Mouse (Mus musculus) limb, embryonic 14.5 days (tissue): Measurements from ENCODE around the gene Syt5. TPM values are rescaled to one million over a fixed set of nuclear protein-coding genes. Genes with fewer than 3 reads are reported as not detected.
"Not testable (repeated sequence)": the region's sequence is repeated elsewhere in the genome, so short reads cannot be mapped to it uniquely, and the experiment has no call there.

Experiments
- ATAC-seq: fragments of 200-750 bp; cut with Nextera tagmentation; 2 replicates; pipeline ENCODE4 v1.8.0; 2017; ENCODE audit warnings: low read depth, moderate number of reproducible peaks, moderate TSS enrichment; ENCODE audit not compliant: low FRiP score
- DNase-seq: peaks from one replicate; pipeline ENCODE4 v3.0.0-alpha.2; 2015; ENCODE audit warnings: low spot score
- H3K27ac ChIP-seq: fragments of 300-500 bp; sonication (generic); replicated peaks from 2 replicates; pipeline ENCODE4 v1.5.1; 2014; ENCODE audit warnings: low read depth, mild to moderate bottlenecking, low read length, moderate library complexity, mixed read lengths
- H3K27me3 ChIP-seq: fragments of 300-500 bp; sonication (generic); 2 replicates; pipeline ENCODE4 v1.6.1; 2014; ENCODE audit warnings: low read length, mixed read lengths; ENCODE audit not compliant: control insufficient read depth, insufficient read depth
- H3K36me3 ChIP-seq: fragments of 300-500 bp; sonication (generic); 2 replicates; pipeline ENCODE4 v1.6.1; 2014; ENCODE audit warnings: mild to moderate bottlenecking, low read length, moderate library complexity, mixed read lengths; ENCODE audit not compliant: control insufficient read depth, insufficient read depth
- H3K4me1 ChIP-seq: fragments of 300-500 bp; sonication (generic); 2 replicates; pipeline ENCODE4 v1.6.1; 2014; ENCODE audit warnings: antibody characterized with exemption, low read length, mixed read lengths; ENCODE audit not compliant: control insufficient read depth, insufficient read depth
- H3K4me2 ChIP-seq: fragments of 300-500 bp; sonication (generic); replicated peaks from 2 replicates; pipeline ENCODE4 v1.6.1; 2014; ENCODE audit warnings: low read depth, mild to moderate bottlenecking, low read length, moderate library complexity; ENCODE audit not compliant: severe bottlenecking
- H3K4me3 ChIP-seq: fragments of 300-500 bp; sonication (generic); replicated peaks from 2 replicates; pipeline ENCODE4 v1.5.1; 2014; ENCODE audit warnings: low read length
- H3K9ac ChIP-seq: fragments of 300-500 bp; sonication (generic); 2 replicates; pipeline ENCODE4 v1.6.1; 2014; ENCODE audit warnings: mild to moderate bottlenecking, low read depth, low read length, moderate library complexity; ENCODE audit not compliant: severe bottlenecking
- H3K9me3 ChIP-seq: fragments of 300-500 bp; sonication (generic); 2 replicates; pipeline ENCODE4 v1.6.1; 2016; ENCODE audit warnings: low read length; ENCODE audit not compliant: control insufficient read depth
- POLR2A ChIP-seq: fragments of 200-500 bp; IDR thresholded peaks from 2 replicates; pipeline ENCODE4 v1.8.0; 2012; ENCODE audit warnings: inconsistent platforms, mild to moderate bottlenecking, moderate library complexity, borderline replicate concordance; ENCODE audit not compliant: insufficient read depth, insufficient read length; ENCODE audit errors: extremely low read depth
- WGBS: fragments of 180-500 bp; shearing (Covaris S2); extraction: QIAGEN DNeasy Blood & Tissue Kit; methylation state at CpG from one replicate; pipeline ENCODE4 v1.1.7; 2014; 5-methylcytosine and 5-hydroxymethylcytosine counted together
- polyA plus RNA-seq, 2 experiments: library from polyadenylated mRNA; depleted of rRNA in 1 of 2; stranded (reverse) in 1 of 2; unstranded in 1 of 2; fragments of >200 nt; fragmentation: Nextera tagmentation in 1 of 2; extraction: Ambion mirVana in 1 of 2; gene quantifications; 2 replicates each; pipeline versions ENCODE4 v1.2.1 to v1.2.3; 2012 to 2014

Syt5 gene
- polyA plus RNA-seq, 2 experiments, result 3.4 to 3.9 TPM

DNA sequence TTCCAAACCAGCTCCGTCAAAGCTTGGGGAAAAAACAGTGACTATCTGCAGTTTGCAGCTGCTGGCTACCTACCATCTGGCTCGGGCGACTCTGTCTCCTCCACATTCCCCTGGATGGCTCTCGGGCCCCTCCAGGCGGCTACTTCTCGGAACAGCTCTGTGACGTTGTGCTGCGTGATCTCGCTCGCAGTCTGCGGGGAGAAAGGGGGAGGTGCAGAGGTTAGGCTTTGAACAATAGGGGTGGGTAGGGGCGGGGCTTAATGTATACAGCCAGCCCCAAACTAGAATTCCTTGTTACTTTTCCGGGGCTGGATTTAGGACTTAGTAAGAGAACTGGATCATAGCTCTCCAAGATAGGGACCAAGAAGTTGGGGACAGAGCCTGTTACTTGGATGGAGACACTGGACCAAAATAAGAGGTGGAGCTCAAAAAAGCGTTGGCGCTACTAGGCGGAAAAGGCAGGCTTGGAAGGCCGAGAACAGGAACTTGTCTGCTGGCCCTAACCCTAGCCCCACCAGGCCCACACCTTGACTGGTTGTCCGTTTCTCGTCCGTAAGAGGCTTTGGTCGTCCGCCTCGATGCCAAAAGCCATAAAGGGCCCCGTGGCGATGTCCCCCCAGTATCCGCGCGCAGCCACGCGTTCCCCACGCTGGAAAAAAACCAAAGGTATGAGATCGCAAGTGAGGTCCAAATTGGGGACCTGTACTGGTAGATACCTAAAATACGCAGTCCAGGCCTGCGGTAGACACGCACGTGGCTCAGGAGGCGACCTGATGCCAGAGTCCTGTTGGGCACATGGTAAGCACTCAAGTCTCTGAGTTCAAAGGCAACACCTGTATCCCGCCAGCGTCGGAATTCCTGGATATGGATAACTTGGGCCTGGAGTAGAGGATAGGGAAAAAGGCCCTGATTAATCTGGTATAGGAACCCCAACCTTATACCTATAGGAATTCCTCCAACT is 20.7 kb downstream of the Syt5 start:
- Histone ChIP-seq H3K27me3 (no peaks in the 10 kb centered on the region), H3K4me3 (peak overlapping the region; percentile 37), H3K4me1 (peaks cover 8% of the 10 kb centered on the region), H3K9me3 (no peaks in the 10 kb centered on the region), H3K36me3 (no peaks in the 10 kb centered on the region), H3K27ac (peak overlapping the region; percentile 72), H3K9ac (peak overlapping the region; percentile 56), H3K4me2 (peak overlapping the region; percentile 66)
- WGBS, result 25% methylated on average over 40 of the region's 40 CpGs
- TF ChIP-seq POLR2A, result no peak
- ATAC-seq (peak; percentile 97), DNase-seq (peak; percentile 94)

DNA sequence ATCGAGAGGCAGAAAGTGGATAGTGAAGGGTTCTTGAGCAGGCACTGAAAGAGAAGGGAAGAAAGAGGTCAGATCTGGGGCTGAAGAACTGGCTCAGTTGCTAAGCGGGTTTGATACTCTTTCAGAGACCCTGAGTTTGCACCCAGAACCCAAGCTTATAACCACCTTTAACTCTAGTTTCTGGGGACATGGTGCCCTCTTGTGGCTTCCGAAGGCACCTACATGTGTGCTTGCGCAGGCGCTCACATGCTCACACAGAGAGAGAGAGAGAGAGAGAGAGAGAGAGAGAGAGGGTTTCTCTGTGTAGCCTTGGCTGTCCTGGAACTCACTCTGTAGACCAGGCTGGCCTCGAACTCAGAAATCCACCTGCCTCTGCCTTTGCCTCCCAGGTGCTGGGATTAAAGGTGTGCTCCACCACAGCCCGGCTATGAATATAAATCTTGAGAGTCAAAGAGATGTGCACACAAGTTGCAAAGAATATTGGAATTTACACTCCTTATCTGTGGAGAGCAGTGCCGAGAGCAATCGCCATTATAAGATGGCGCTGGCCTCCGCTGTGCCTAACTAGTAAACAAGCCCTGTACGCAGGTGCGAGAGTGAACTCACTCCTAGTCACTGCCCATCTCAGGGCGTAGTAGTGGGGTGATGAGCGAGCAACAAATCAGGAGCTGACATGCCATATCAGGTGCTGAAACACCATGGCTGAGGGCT is 23.0 kb downstream of the Syt5 start, which contains the start of gene Tnni3:
Gene Tnni3, minus strand, starts transcription at position 18 of the 711 bp plus-strand sequence.
- H3K9me3 ChIP-seq, H3K36me3 ChIP-seq, H3K4me3 ChIP-seq, H3K4me2 ChIP-seq, H3K9ac ChIP-seq, H3K27ac ChIP-seq, ATAC-seq, H3K27me3 ChIP-seq: not testable (repeated sequence)
- 73% methylated on average over 15 of the region's 15 CpGs for WGBS
- DNase-seq, result peak; percentile 60
- peaks cover 14% of the 10 kb centered on the region for H3K4me1 ChIP-seq

DNA sequence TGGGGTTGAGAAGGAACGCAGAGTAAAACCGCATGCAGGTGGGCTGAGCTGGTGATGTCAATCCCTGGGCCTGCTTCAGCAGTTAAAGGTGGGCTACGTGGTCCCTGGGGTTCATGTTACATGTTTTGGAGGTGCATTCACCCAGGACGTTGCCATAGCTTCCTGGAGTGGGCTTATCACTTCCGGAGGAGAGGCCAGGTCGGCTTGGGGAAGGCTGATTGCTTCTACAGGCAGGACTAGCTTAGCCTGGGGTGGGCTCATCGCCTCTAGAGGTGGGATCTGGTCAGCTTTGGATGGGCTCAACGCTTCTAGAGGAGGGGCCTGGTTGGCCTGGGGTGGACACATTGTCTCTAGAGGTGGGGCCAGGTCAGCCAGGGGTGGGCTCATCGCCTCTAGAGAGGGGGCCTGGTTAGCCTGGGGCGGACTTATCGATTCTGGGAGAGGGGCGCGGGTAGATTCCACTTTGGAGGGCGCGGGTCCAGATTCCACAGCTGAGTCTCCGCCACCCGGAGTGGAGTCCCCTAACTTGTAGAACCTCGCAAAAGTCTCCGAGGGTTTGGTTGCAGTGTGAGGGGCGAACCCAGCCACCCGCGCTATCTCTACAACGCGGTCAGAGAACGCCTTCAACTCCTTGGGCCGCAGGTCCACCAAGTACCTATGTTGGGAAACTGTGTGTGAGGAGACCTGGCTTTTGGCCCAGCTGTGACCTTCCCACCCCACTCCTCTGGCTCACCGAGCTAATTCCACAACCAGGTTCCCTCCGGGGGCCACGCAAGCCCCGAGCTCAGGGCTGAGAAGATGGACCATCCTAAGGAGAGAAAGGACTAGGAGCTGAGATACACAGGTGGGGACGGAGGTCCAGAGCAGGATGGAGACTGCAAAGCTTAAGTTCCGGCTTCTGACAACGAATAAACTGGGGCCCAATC is 23.9 kb downstream of the Syt5 start:
- Histone ChIP-seq H3K27me3 (no peaks in the 10 kb centered on the region), H3K9me3 (no peaks in the 10 kb centered on the region), H3K36me3 (no peaks in the 10 kb centered on the region), H3K4me2 (no peak overlapping the region), H3K9ac (no peak overlapping the region), H3K4me1 (peaks cover 14% of the 10 kb centered on the region), H3K27ac (no peak overlapping the region), H3K4me3 (no peak overlapping the region)
- no peak for TF ChIP-seq POLR2A
- no peak for ATAC-seq
- WGBS, result 90% methylated on average over 33 of the region's 33 CpGs
- DNase-seq, result no peak

DNA sequence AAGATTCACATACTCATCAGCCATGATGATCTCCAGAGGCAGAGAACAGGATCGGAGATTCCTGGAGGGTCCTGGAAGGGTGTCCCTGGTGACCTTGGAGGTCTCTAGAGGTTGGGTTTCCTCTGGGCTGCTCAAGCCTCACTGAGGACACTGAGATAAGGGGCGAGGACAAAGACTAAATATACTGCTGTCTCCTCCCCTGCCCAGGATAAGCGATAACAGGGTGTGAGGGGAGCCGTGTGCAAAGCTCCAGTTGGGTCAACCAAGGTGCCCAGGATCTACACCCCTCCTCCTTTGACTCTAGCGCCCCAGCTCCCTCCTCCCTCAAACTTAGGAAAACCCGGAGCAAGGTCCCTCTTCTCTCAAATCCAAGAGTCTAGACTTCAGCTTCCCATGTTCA is 25.0 kb downstream of the Syt5 start:
- 80% methylated on average over 5 of the region's 6 CpGs for WGBS
- H3K9ac ChIP-seq, result no peak overlapping the region

More for the DNA sequence above, 25.0 kb downstream of the Syt5 start:
- H3K9me3 ChIP-seq, result no peaks in the 10 kb centered on the region
- no peaks in the 10 kb centered on the region for H3K27me3 ChIP-seq
- H3K4me1 ChIP-seq, result peaks cover 13% of the 10 kb centered on the region
- no peaks in the 10 kb centered on the region for H3K36me3 ChIP-seq
- ATAC-seq, result no peak
- DNase-seq, result no peak
- H3K4me3 ChIP-seq, result no peak overlapping the region
- no peak for TF ChIP-seq POLR2A
- no peak overlapping the region for H3K4me2 ChIP-seq
- H3K27ac ChIP-seq, result no peak overlapping the region
